Comparison of ENCODE assay signal across 8 mouse cellular contexts in the genomic region with DNA sequence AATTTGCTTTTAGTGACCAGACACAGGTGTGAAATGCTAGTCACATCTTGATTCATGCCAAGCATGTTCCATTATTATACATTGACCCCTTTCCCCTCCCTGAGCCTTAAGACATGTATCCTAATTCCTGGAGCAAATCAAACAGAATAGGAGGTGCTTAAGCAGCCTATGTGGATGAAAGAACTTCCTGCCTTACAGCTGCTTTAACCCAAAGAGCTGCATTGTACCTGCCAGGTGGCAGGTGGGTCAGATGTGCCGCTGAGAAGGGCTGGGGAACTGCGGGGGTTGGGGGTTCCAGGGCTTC. TPM values are rescaled to one million over a fixed set of nuclear protein-coding genes. Genes with fewer than 3 reads are reported as not detected.
DNase-seq lines count a peak whose midpoint lies in the region; ATAC-seq and TF ChIP-seq lines count a peak whose summit lies in the region.

No protein-coding gene starts in this region.

- ATAC-seq in embryonic facial prominence, embryonic 15.5 days (ENCODE audit: insufficient number of reproducible peaks, low FRiP score, low TSS enrichment, low read depth), result no peak
- ATAC-seq in limb, embryonic 11.5 days (ENCODE audit: insufficient number of reproducible peaks, low FRiP score, low TSS enrichment, low read depth), result no peak
- ATAC-seq in stomach, embryonic 14.5 days (ENCODE audit: insufficient number of reproducible peaks, insufficient read depth, low FRiP score, low read depth), result no peak

- H3K9me3 ChIP-seq in embryonic facial prominence, embryonic 15.5 days (replicated peaks), result no peaks in the 10 kb centered on the region
- no peaks in the 10 kb centered on the region for H3K9me3 ChIP-seq in limb, embryonic 11.5 days (ENCODE audit: control insufficient read depth, low read length)
- no peaks in the 10 kb centered on the region for H3K9me3 ChIP-seq in stomach, embryonic 14.5 days (ENCODE audit: control insufficient read depth, low read depth, low read length)

- TF ChIP-seq CTCF in spleen, adult 2 months (IDR thresholded peaks at IDR 0.05; ENCODE audit: extremely low read depth, insufficient read depth, insufficient read length, insufficient replicate concordance), result no peak

- H3K4me3 ChIP-seq in spleen, adult 2 months (ENCODE audit: extremely low read depth, insufficient read depth, insufficient read length), result peak overlapping the region; percentile 74; the same call in 1 of the 2 replicates
- peak overlapping the region; percentile 84 for H3K4me3 ChIP-seq in embryonic facial prominence, embryonic 15.5 days (replicated peaks)
- peak overlapping the region; percentile 53 for H3K4me3 ChIP-seq in limb, embryonic 11.5 days (ENCODE audit: low read depth, low read length)
- peak overlapping the region; percentile 61 for H3K4me3 ChIP-seq in stomach, embryonic 14.5 days (ENCODE audit: low read depth, low read length)

- 0 out of 2 replicates have a peak, but pooled peaks cover 2% of the 10 kb centered on the region for H3K36me3 ChIP-seq in spleen, adult 2 months (ENCODE audit: control insufficient read depth, insufficient read depth, low read length)
- no peaks in the 10 kb centered on the region for H3K36me3 ChIP-seq in embryonic facial prominence, embryonic 15.5 days
- peaks cover 5% of the 10 kb centered on the region; the same call in 1 of the 2 replicates for H3K36me3 ChIP-seq in limb, embryonic 11.5 days (ENCODE audit: control insufficient read depth, insufficient read depth, low read length)
- no peaks in the 10 kb centered on the region for H3K36me3 ChIP-seq in stomach, embryonic 14.5 days (ENCODE audit: control insufficient read depth, insufficient read depth, low read length)

- H3K27ac ChIP-seq in spleen, adult 2 months (ENCODE audit: insufficient read depth, low read length), result peak overlapping the region; percentile 81
- peak overlapping the region; percentile 99 for H3K27ac ChIP-seq in embryonic facial prominence, embryonic 15.5 days (replicated peaks)
- H3K27ac ChIP-seq in limb, embryonic 11.5 days (replicated peaks; ENCODE audit: low read depth, low read length), result peak overlapping the region; percentile 99
- peak overlapping the region; percentile 93 for H3K27ac ChIP-seq in stomach, embryonic 14.5 days (ENCODE audit: low read length)

- no peak for DNase-seq in spleen, adult 2 months (ENCODE audit: low read depth in 1 of 2, low spot score in 2 of 2)
- DNase-seq in spleen, adult 18-20 months, result no peak
- peak; percentile 76 for DNase-seq in limb, embryonic 11.5 days (ENCODE audit: low spot score)
- no peak for DNase-seq in spleen, postnatal 36 days (ENCODE audit: low spot score in 2 of 2)
- no peak for DNase-seq in adrenal gland, adult 2 months
- no peak for DNase-seq in layer of hippocampus, postnatal 25 days (ENCODE audit: extremely low spot score in 1 of 2, low spot score in 1 of 2)

- peak overlapping the region; percentile 99 for H3K9ac ChIP-seq in embryonic facial prominence, embryonic 15.5 days
- peak overlapping the region; percentile 89 for H3K9ac ChIP-seq in limb, embryonic 11.5 days (ENCODE audit: low read length)
- peak overlapping the region; percentile 82 for H3K9ac ChIP-seq in stomach, embryonic 14.5 days (replicated peaks; ENCODE audit: low read depth, low read length)

- WGBS in spleen, adult 2 months, result 22% methylated on average over 2 of the region's 2 CpGs
- 5% methylated on average over 2 of the region's 2 CpGs for WGBS in embryonic facial prominence, embryonic 15.5 days
- 3% methylated on average over 2 of the region's 2 CpGs for WGBS in limb, embryonic 11.5 days
- WGBS in stomach, embryonic 14.5 days, result 0% methylated on average over 2 of the region's 2 CpGs

- peak overlapping the region; percentile 80 for H3K4me2 ChIP-seq in embryonic facial prominence, embryonic 15.5 days (replicated peaks)
- H3K4me2 ChIP-seq in limb, embryonic 11.5 days (ENCODE audit: low read depth, severe bottlenecking), result peak overlapping the region; percentile 74
- H3K4me2 ChIP-seq in stomach, embryonic 14.5 days (replicated peaks; ENCODE audit: low read depth, low read length), result peak overlapping the region; percentile 71

- peaks cover 5% of the 10 kb centered on the region; the same call in 1 of the 2 replicates for H3K4me1 ChIP-seq in spleen, adult 2 months (ENCODE audit: control insufficient read depth, insufficient read depth, insufficient read length)
- peaks cover 17% of the 10 kb centered on the region for H3K4me1 ChIP-seq in embryonic facial prominence, embryonic 15.5 days
- peaks cover 6% of the 10 kb centered on the region; the same call in 1 of the 2 replicates for H3K4me1 ChIP-seq in limb, embryonic 11.5 days (ENCODE audit: control insufficient read depth, insufficient read depth, low read length)
- H3K4me1 ChIP-seq in stomach, embryonic 14.5 days (ENCODE audit: control insufficient read depth, insufficient read depth, low read length), result peaks cover 10% of the 10 kb centered on the region

- H3K27me3 ChIP-seq in spleen, adult 2 months (ENCODE audit: control insufficient read depth, insufficient read depth, low read length), result no peaks in the 10 kb centered on the region
- H3K27me3 ChIP-seq in embryonic facial prominence, embryonic 15.5 days, result no peaks in the 10 kb centered on the region
- no peaks in the 10 kb centered on the region for H3K27me3 ChIP-seq in limb, embryonic 11.5 days (ENCODE audit: control insufficient read depth, insufficient read depth, low read length)
- H3K27me3 ChIP-seq in stomach, embryonic 14.5 days (ENCODE audit: control insufficient read depth, insufficient read depth, low read length), result no peaks in the 10 kb centered on the region

- no peak for TF ChIP-seq POLR2A in spleen, adult 2 months (IDR thresholded peaks at IDR 0.05; ENCODE audit: low read depth, low read length)

RNA-seq across cellular contexts. Expression of gene Dnajb14, which starts 0.4 kb away (rescaled TPM):
- 1.9 TPM in 2 replicates for polyA plus RNA-seq in spleen, adult 2 months (2012; rRNA removed)
- polyA plus RNA-seq in embryonic facial prominence, embryonic 15.5 days (2015; fragmentation: Nextera tagmentation; extraction: Ambion mirVana), result 13.6 and 13.9 TPM in 2 replicates
- polyA plus RNA-seq in limb, embryonic 11.5 days (2014; fragmentation: Nextera tagmentation; extraction: Ambion mirVana), result 10.4 and 12.7 TPM in 2 replicates
- polyA plus RNA-seq in stomach, embryonic 14.5 days (2014; fragmentation: Nextera tagmentation; extraction: Ambion mirVana), result 9.3 and 9.8 TPM in 2 replicates
- total RNA-seq in adrenal gland, adult 2 months (2021), result 10 to 100 TPM; 20.6 to 22.1 TPM
- polyA plus RNA-seq in adrenal gland, adult 2 months (2012; rRNA removed), result 2.9 and 3.3 TPM in 2 replicates
- total RNA-seq in layer of hippocampus, postnatal 25 days (2021), result 10 to 100 TPM; 46.1 to 50.5 TPM

RNA-seq across cellular contexts. Expression of gene H2afz, which starts 2.8 kb away (rescaled TPM):
- polyA plus RNA-seq in spleen, adult 2 months (2012; rRNA removed), result 452 and 708 TPM in 2 replicates
- 1,249 and 1,332 TPM in 2 replicates for polyA plus RNA-seq in embryonic facial prominence, embryonic 15.5 days (2015; fragmentation: Nextera tagmentation; extraction: Ambion mirVana)
- 3,201 and 3,406 TPM in 2 replicates for polyA plus RNA-seq in limb, embryonic 11.5 days (2014; fragmentation: Nextera tagmentation; extraction: Ambion mirVana)
- polyA plus RNA-seq in stomach, embryonic 14.5 days (2014; fragmentation: Nextera tagmentation; extraction: Ambion mirVana), result 1,649 and 1,659 TPM in 2 replicates
- total RNA-seq in adrenal gland, adult 2 months (2021), result 100 to 1,000 TPM; 128 to 131 TPM
- polyA plus RNA-seq in adrenal gland, adult 2 months (2012; rRNA removed), result 178 and 236 TPM in 2 replicates
- 100 to 1,000 TPM; 141 to 151 TPM for total RNA-seq in layer of hippocampus, postnatal 25 days (2021)

RNA-seq across cellular contexts. Expression of gene Lamtor3, which starts 51.2 kb away (rescaled TPM):
- 14.9 and 15.7 TPM in 2 replicates for polyA plus RNA-seq in spleen, adult 2 months (2012; rRNA removed)
- polyA plus RNA-seq in embryonic facial prominence, embryonic 15.5 days (2015; fragmentation: Nextera tagmentation; extraction: Ambion mirVana), result 110 and 116 TPM in 2 replicates
- 99.3 and 99.8 TPM in 2 replicates for polyA plus RNA-seq in limb, embryonic 11.5 days (2014; fragmentation: Nextera tagmentation; extraction: Ambion mirVana)
- polyA plus RNA-seq in stomach, embryonic 14.5 days (2014; fragmentation: Nextera tagmentation; extraction: Ambion mirVana), result 110 and 119 TPM in 2 replicates
- total RNA-seq in adrenal gland, adult 2 months (2021), result 10 to 100 TPM; 69.4 to 69.9 TPM
- polyA plus RNA-seq in adrenal gland, adult 2 months (2012; rRNA removed), result 9.2 and 12.9 TPM in 2 replicates
- 10 to 100 TPM; 66.3 to 69.6 TPM for total RNA-seq in layer of hippocampus, postnatal 25 days (2021)
